Mouse (Mus musculus) liver, embryonic 13.5 days (tissue): ENCODE measurements around the gene Gm20521. TPM values are rescaled to one million over a fixed set of nuclear protein-coding genes. Genes with fewer than 3 reads are reported as not detected.
"Not testable (repeated sequence)": the region's sequence is repeated elsewhere in the genome, so short reads cannot be mapped to it uniquely, and the experiment has no call there.

Source experiments
- ATAC-seq: fragments of 200-750 bp; cut with Nextera tagmentation; 2 replicates; pipeline ENCODE4 v1.8.0; 2017; ENCODE audit warnings: low read depth, mild to moderate bottlenecking, moderate number of reproducible peaks, moderate library complexity
- DNase-seq: peaks from one replicate; pipeline ENCODE4 v3.0.0; 2022
- H3K27ac ChIP-seq: fragments of 300-500 bp; sonication (generic); 2 replicates; pipeline ENCODE4 v1.5.1; 2015; ENCODE audit warnings: moderate library complexity, mild to moderate bottlenecking, inconsistent platforms
- H3K27me3 ChIP-seq: fragments of 300-500 bp; sonication (generic); 2 replicates; pipeline ENCODE4 v1.6.1; 2015; ENCODE audit warnings: mild to moderate bottlenecking, inconsistent platforms
- H3K36me3 ChIP-seq: fragments of 300-500 bp; sonication (generic); 2 replicates; pipeline ENCODE4 v1.6.1; 2015; ENCODE audit warnings: mild to moderate bottlenecking, inconsistent platforms
- H3K4me1 ChIP-seq: fragments of 300-500 bp; sonication (generic); replicated peaks from 2 replicates; pipeline ENCODE4 v1.6.1; 2015; ENCODE audit warnings: inconsistent platforms
- H3K4me2 ChIP-seq: fragments of 300-500 bp; sonication (generic); 2 replicates; pipeline ENCODE4 v1.6.1; 2015; ENCODE audit warnings: inconsistent platforms, mild to moderate bottlenecking, moderate library complexity
- H3K4me3 ChIP-seq: fragments of 300-500 bp; sonication (generic); replicated peaks from 2 replicates; pipeline ENCODE4 v1.5.1; 2015; ENCODE audit warnings: mild to moderate bottlenecking, inconsistent platforms
- H3K9ac ChIP-seq: fragments of 300-500 bp; sonication (generic); 2 replicates; pipeline ENCODE4 v1.6.1; 2015; ENCODE audit warnings: mild to moderate bottlenecking, inconsistent platforms
- H3K9me3 ChIP-seq: fragments of 300-500 bp; sonication (generic); replicated peaks from 2 replicates; pipeline ENCODE4 v1.6.1; 2016; ENCODE audit warnings: inconsistent platforms
- WGBS: fragments of 180-500 bp; shearing (Covaris S2); methylation state at CpG from one replicate; pipeline ENCODE4 v1.1.7; 2015; ENCODE audit not compliant: insufficient replicate concordance; 5-methylcytosine and 5-hydroxymethylcytosine counted together
- polyA plus RNA-seq: library from polyadenylated mRNA; unstranded; fragments of >200 nt; fragmentation: Nextera tagmentation; extraction: Ambion mirVana; gene quantifications from 2 replicates; pipeline ENCODE4 v1.2.1, GENCODE M21; 2015

Gene Gm20521
- polyA plus RNA-seq, 1 experiment from 2014 or later = 0.09 TPM

DNA sequence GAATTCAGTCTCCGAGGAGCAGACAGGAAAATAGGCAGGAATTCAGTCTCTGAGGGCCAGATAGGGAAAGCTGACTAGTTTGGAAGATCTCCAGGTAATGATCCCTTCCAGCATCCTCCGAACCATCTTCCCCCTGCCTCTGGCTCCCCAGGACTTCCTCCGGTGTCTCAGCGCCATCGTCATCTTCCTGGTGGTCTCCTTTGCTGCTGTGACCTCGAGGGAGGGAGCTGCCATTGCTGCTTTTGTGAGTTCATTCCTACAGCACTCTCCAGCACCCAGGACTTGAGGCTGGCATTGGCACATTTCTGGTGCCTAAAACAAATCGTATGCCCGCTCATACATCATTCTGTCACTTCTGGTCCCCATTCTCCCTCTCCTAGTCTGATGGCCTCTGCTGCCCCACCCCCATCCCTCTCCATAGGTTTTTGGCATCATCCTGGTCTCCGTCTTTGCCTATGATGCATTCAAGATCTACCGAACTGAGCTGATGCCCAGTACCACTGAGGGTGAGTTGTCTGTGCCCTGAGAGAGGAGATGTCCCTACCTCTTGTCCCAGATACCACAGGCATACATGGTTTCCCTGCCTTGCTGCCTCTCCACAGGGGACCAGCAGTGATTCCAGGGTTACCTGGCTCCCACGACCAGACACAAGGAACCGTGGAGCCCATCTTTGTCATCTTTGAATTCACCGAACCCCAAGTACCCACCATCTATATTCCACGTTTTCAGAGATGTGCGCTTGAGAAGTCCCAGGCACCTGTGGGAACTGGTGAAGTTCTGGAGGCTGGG lies 55.4 kb downstream of the Gm20521 start:
- Histone ChIP-seq H3K4me2 (no peak overlapping the region), H3K36me3 (no peaks in the 10 kb centered on the region), H3K4me1 (no peaks in the 10 kb centered on the region), H3K27me3 (0 out of 2 replicates have a peak, but pooled peaks cover 16% of the 10 kb centered on the region), H3K9me3 (no peaks in the 10 kb centered on the region), H3K4me3 (no peak overlapping the region), H3K27ac (no peak overlapping the region), H3K9ac (no peak overlapping the region)
- ATAC-seq = no peak
- DNase-seq = no peak
- WGBS = 59% methylated on average over 15 of the region's 15 CpGs

DNA sequence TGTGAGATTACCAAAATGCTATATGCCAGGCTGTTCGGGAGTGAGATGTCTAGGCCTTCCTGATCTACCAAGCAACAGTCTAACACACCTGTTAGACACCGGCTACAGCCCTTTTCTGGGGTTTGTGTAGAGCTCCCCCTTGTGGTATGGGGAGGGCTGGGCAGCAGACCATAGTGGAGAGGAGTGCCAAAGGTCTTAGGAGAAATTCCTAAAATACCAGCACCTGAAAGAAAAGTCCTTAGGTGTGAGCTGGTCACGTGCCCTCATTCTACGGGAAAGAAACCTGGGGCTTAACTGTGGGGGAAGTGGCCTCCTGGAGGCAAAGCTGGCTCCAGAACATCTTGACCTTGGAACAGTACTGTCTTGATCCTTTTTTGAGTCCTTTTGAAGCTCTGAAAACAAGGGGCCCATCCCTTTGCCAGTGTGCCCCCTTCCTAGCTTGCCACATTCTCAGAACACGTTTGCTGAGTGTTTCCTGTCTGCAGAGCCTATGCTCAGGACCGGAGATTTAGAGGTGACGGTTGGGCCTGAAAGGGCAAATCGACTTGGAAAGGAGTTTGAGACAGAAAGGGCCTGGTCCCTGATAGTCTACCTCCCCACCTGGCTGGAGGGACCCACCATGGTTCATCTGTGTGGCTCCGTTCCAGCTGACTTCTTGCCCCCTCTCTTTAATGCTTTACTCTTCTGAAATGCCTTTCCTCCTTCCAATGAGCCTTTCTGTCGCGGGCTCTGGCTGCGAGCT lies 56.4 kb downstream of the Gm20521 start:
- DNase-seq (peak; percentile 32), ATAC-seq (no peak)
- H3K4me2 ChIP-seq = no peak overlapping the region
- WGBS = 40% methylated on average over 12 of the region's 12 CpGs
- 0 out of 2 replicates have a peak, but pooled peaks cover 16% of the 10 kb centered on the region for H3K27me3 ChIP-seq
- H3K9ac ChIP-seq = no peak overlapping the region
- H3K27ac ChIP-seq = no peak overlapping the region
- no peaks in the 10 kb centered on the region for H3K4me1 ChIP-seq
- no peaks in the 10 kb centered on the region for H3K36me3 ChIP-seq
- H3K4me3 ChIP-seq = no peak overlapping the region
- no peaks in the 10 kb centered on the region for H3K9me3 ChIP-seq

DNA sequence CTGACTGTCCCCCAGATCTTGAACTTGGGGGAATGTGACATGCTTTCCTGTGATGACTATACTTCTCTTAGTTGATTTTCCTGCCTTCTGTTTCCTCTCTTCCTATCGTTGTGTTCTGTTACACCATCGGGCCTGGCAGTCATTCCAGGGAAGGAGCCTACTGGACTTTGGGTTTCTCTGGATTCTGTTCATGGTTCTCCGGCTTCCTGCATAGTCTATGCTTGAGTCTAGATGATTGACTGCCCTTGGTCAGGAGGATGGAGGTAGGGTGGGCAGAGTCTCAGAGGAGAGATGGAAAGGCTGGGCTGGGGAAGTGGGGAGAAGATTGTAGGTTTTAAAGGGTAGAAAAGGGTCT lies 56.9 kb downstream of the Gm20521 start:
- Histone ChIP-seq H3K27ac (no peak overlapping the region), H3K4me2 (no peak overlapping the region), H3K9me3 (no peaks in the 10 kb centered on the region), H3K36me3 (no peaks in the 10 kb centered on the region), H3K9ac (no peak overlapping the region), H3K4me3 (no peak overlapping the region), H3K4me1 (no peaks in the 10 kb centered on the region), H3K27me3 (0 out of 2 replicates have a peak, but pooled peaks cover 16% of the 10 kb centered on the region)
- DNase-seq = no peak
- 57% methylated on average over 3 of the region's 3 CpGs for WGBS
- ATAC-seq = no peak

DNA sequence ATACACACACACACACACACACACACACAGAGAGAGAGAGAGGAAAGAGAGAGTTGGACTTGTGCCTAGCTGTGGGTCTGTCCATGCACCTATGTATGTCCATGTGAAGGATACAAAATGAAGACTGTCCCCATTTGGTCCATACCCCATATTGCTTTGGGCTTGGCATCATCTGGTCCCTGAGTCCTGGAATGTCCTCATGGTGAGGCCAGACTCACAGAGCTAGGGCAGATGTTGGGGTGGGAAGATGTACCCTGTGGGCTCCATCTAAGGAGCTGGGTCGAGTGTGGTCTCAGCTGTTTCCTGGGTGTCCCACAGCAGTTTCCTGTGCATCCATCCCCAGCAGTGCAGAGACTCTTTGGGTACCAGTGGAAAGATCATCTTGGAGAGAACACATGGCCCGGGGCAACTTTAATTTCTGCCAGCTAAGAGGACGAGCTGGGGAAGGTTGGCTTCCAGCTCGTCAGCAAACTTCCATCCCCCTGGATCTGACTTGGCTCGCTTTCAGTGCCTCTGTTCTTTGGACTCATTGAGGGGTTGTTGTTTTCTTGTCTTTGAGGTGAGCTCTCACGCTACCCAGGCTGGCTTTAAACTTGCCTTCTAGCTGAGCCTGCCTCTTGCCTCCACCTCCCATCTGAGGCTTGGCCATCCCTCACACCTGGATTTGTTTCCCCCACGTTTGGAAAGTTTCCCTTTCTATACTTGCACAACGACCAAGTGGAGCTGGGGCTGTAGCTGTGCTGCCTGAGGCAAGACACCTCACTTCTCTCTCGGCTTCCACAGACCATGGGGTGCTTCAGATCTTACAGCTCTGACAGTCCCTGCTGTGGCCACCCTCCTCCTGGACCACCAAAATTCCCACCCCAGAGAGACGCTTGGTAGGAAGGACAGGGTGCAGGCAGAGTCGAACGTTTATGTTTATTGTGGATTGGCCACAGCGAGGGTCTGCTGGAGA lies 58.1 kb downstream of the Gm20521 start:
- ATAC-seq (no peak), DNase-seq (no peak)
- no peaks in the 10 kb centered on the region for H3K9me3 ChIP-seq
- no peaks in the 10 kb centered on the region for H3K4me1 ChIP-seq
- no peak overlapping the region for H3K9ac ChIP-seq
- no peak overlapping the region for H3K4me2 ChIP-seq
- H3K27me3 ChIP-seq = 0 out of 2 replicates have a peak, but pooled peaks cover 16% of the 10 kb centered on the region
- WGBS = 42% methylated on average over 13 of the region's 13 CpGs
- no peaks in the 10 kb centered on the region for H3K36me3 ChIP-seq
- H3K27ac ChIP-seq = no peak overlapping the region
- H3K4me3 ChIP-seq = no peak overlapping the region

DNA sequence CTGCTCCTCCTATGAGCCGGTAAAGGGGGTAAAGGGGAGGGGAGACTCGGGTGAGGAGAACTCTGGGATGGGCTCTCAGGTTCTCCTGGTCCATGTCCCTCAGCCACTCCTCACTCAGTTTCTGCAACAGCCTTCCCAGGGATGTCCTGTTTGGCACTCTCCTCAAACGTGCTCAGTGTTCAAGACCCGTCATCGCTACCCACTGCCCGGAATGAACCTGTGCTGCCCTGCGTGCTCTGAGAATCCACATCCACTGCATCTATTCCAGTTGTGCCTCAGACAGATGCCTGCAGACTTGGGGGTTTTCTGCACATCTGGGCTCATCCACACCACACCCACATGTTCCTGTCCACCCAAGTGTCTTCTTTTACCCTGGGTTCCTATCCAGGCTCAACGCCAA lies 59.2 kb downstream of the Gm20521 start:
- H3K36me3 ChIP-seq = no peaks in the 10 kb centered on the region
- no peaks in the 10 kb centered on the region for H3K4me1 ChIP-seq
- WGBS = 66% methylated on average over 8 of the region's 8 CpGs
- H3K27ac ChIP-seq = no peak overlapping the region
- no peak overlapping the region for H3K4me2 ChIP-seq
- DNase-seq (no peak), ATAC-seq (no peak)
- H3K9ac ChIP-seq = no peak overlapping the region
- H3K27me3 ChIP-seq = 0 out of 2 replicates have a peak, but pooled peaks cover 13% of the 10 kb centered on the region
- H3K9me3 ChIP-seq = no peaks in the 10 kb centered on the region
- no peak overlapping the region for H3K4me3 ChIP-seq

DNA sequence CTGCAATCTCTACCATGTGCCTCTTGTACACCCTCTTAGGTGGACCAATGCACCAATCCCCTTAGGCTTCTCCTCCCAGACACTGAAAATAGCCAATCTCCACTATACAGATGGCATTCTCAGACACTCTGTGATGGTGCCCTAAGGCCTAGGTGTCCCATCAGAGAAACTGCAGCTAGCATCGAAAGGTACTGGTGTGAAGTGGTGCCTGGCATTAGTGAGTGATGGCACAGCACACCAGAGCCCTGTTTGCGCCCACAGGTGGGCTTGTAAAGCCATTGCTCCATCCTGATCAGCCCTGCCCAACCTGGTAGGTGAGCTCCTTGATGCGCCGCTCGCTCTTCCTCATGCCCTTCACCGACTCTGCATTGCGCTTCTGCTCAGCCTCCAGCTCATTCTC lies 60.7 kb downstream of the Gm20521 start:
- no peak for ATAC-seq
- WGBS = 82% methylated on average over 7 of the region's 7 CpGs
- no peak overlapping the region for H3K27ac ChIP-seq
- H3K9me3 ChIP-seq = no peaks in the 10 kb centered on the region
- no peak overlapping the region for H3K4me2 ChIP-seq
- no peak for DNase-seq
- H3K36me3 ChIP-seq = no peaks in the 10 kb centered on the region
- H3K9ac ChIP-seq = no peak overlapping the region
- no peaks in the 10 kb centered on the region for H3K4me1 ChIP-seq
- peaks cover 10% of the 10 kb centered on the region; the same call in 1 of the 2 replicates for H3K27me3 ChIP-seq
- H3K4me3 ChIP-seq = no peak overlapping the region

DNA sequence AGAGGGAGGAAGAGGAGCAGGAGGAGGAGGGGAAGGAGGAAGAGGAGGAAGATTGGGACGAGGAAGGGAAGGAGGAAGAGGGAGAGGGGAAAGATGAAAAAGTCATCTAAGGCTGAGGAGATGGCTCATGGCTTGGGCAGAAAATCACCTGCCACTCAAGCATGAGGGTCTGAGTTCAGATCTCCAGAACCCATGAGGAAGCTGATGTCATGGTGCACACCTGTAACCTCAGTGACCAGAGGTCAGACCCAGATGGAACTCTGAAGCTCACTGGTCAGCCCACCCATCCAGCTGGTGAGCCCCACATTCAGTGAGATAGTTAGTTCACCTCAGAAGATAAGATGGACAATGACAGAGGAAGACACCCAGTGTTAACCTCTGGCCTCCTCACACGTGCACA lies 61.7 kb downstream of the Gm20521 start:
- ATAC-seq = no peak
- 40% methylated on average over 2 of the region's 2 CpGs for WGBS

DNA sequence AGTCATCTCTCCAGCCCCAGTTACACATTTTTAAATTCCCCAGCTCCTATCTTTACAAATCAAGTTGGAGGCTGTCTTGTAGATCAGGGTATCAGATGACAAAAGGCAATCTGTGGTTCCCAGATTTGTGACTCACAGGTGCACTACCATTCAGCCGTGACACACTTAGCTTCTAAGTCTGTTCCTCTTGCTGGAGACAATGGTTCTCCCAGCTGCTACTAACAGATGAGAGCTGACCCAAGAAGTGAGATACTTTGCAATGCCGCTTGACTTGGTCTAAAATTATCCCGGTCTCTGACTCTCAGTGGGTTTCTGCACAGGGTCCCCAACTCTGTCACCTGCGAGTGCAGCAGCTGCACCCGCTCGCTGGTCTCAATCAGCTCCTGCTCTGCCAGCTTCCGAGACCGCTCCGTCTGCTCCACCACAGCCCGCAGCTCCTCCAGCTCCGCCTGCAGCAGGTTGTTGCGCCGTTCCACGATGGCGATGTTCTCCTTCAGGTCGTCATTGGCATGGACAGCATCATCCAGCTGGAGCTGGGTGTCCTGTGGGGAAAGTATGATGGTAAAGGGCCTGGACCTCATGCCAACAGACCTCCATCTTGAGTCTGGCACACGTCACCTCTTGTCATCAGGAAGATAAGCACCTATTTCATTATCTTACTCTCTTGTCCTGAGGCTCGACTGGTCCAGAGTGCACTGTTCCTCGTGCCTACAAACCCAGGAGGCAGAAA lies 62.9 kb downstream of the Gm20521 start:
- 73% methylated on average over 19 of the region's 19 CpGs for WGBS
- no peak for ATAC-seq
- Histone ChIP-seq H3K27ac (no peak overlapping the region), H3K36me3 (no peaks in the 10 kb centered on the region), H3K4me3 (no peak overlapping the region), H3K9me3 (no peaks in the 10 kb centered on the region), H3K4me1 (no peaks in the 10 kb centered on the region), H3K27me3 (peaks cover 5% of the 10 kb centered on the region; the same call in 1 of the 2 replicates), H3K4me2 (no peak overlapping the region), H3K9ac (no peak overlapping the region)
- DNase-seq = no peak

More for the DNA sequence above, 61.7 kb downstream of the Gm20521 start:
- Histone ChIP-seq H3K9me3 (no peaks in the 10 kb centered on the region), H3K27me3 (peaks cover 10% of the 10 kb centered on the region; the same call in 1 of the 2 replicates), H3K4me1 (no peaks in the 10 kb centered on the region), H3K36me3 (no peaks in the 10 kb centered on the region), H3K4me2 (no peak overlapping the region), H3K4me3 (no peak overlapping the region), H3K27ac (no peak overlapping the region), H3K9ac (no peak overlapping the region)
- DNase-seq = no peak

DNA sequence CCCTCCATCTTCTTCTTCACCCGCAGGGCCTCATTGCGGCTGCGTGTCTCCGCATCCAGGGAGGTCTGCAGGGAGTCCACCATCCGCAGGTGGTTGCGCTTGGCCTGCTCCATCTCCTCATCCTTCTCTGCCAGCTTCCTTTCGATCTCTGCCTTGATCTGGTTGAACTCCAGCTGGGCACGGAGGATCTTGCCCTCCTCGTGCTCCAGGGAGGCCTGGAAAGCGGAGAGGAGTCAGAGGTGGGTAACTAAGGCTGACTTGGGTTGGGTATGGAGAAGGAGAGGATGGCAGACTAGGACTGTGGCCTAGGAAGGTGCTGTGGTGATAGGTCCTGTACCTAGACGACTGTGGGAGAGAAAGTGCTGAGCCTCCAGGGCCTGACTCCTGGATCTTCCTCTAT lies 63.8 kb downstream of the Gm20521 start:
- WGBS = 69% methylated on average over 11 of the region's 11 CpGs
- H3K4me1 ChIP-seq, H3K4me3 ChIP-seq, H3K4me2 ChIP-seq, H3K9me3 ChIP-seq, DNase-seq, H3K36me3 ChIP-seq, H3K27ac ChIP-seq, H3K9ac ChIP-seq, ATAC-seq, H3K27me3 ChIP-seq: not testable (repeated sequence)
